Mouse (Mus musculus) hindbrain, embryonic 14.5 days (tissue): ENCODE results near the gene Sipa1l2. TPM values are rescaled to one million over a fixed set of nuclear protein-coding genes. Genes with fewer than 3 reads are reported as not detected.

Experiments
- ATAC-seq: fragments of 200-750 bp; cut with Nextera tagmentation; 2 replicates; pipeline ENCODE4 v1.8.0; 2017; ENCODE audit warnings: moderate number of reproducible peaks, mild to moderate bottlenecking, moderate TSS enrichment, moderate library complexity; ENCODE audit not compliant: low FRiP score
- DNase-seq: peaks from one replicate; pipeline ENCODE4 v3.0.0-alpha.2; 2015; ENCODE audit warnings: low spot score
- H3K27ac ChIP-seq: fragments of 300-500 bp; sonication (generic); 2 replicates; pipeline ENCODE4 v1.5.1; 2014; ENCODE audit warnings: mild to moderate bottlenecking, moderate library complexity
- H3K27me3 ChIP-seq: fragments of 300-500 bp; sonication (generic); 2 replicates; pipeline ENCODE4 v1.6.1; 2014; ENCODE audit warnings: mild to moderate bottlenecking, low read length, mixed read lengths; ENCODE audit not compliant: control insufficient read depth, insufficient read depth
- H3K36me3 ChIP-seq: fragments of 300-500 bp; sonication (generic); replicated peaks from 2 replicates; pipeline ENCODE4 v1.6.1; 2014; ENCODE audit not compliant: control insufficient read depth, insufficient read depth
- H3K4me1 ChIP-seq: fragments of 300-500 bp; sonication (generic); replicated peaks from 2 replicates; pipeline ENCODE4 v1.6.1; 2014; ENCODE audit warnings: antibody characterized with exemption, low read length, mixed read lengths; ENCODE audit not compliant: control insufficient read depth, insufficient read depth
- H3K4me2 ChIP-seq: fragments of 300-500 bp; sonication (generic); replicated peaks from 2 replicates; pipeline ENCODE4 v1.6.1; 2014; ENCODE audit warnings: mild to moderate bottlenecking, moderate library complexity
- H3K4me3 ChIP-seq: fragments of 300-500 bp; sonication (generic); replicated peaks from 2 replicates; pipeline ENCODE4 v1.5.1; 2014; ENCODE audit warnings: mild to moderate bottlenecking, low read length
- H3K9ac ChIP-seq: fragments of 300-500 bp; sonication (generic); 2 replicates; pipeline ENCODE4 v1.6.1; 2014
- H3K9me3 ChIP-seq: fragments of 300-500 bp; sonication (generic); 2 replicates; pipeline ENCODE4 v1.6.1; 2016; ENCODE audit warnings: low read length; ENCODE audit not compliant: control insufficient read depth
- WGBS: fragments of 180-500 bp; shearing (Covaris S2); extraction: QIAGEN DNeasy Blood & Tissue Kit; methylation state at CpG from one replicate; pipeline ENCODE4 v1.1.7; 2014; 5-methylcytosine and 5-hydroxymethylcytosine counted together
- polyA plus RNA-seq: library from polyadenylated mRNA; unstranded; fragments of >200 nt; fragmentation: Nextera tagmentation; extraction: Ambion mirVana; gene quantifications from 2 replicates; pipeline ENCODE4 v1.2.1, GENCODE M21; 2014

Sipa1l2 gene
- polyA plus RNA-seq, 1 experiment from 2014 or later: 22.1 TPM

DNA sequence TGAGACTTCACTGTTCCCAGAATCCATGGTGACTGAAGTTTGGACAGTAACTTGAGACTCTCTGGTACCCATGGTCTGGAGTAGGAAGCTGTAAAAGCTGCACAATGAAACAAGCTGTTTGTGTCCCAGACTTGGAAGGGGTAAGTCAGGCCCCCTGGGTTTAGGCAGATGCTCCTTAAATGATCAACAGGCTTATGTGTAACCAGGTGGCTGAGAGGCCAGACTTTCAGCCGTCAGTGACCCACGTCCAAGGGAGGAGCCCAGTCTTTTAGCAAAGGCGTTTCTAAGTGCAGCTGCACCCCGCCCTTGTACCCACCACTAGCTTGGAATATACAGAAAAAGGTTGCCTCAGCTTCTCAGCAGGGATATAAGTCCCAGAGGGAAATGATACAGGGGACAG, 19.0 kb downstream of the Sipa1l2 start:
- Histone ChIP-seq H3K9me3 (no peaks in the 10 kb centered on the region), H3K4me1 (no peaks in the 10 kb centered on the region; the same call in 1 of the 2 replicates), H3K4me2 (no peak overlapping the region), H3K27ac (no peak overlapping the region), H3K27me3 (no peaks in the 10 kb centered on the region), H3K36me3 (no peaks in the 10 kb centered on the region), H3K9ac (no peak overlapping the region), H3K4me3 (no peak overlapping the region)
- WGBS: 52% methylated on average over 4 of the region's 4 CpGs
- ATAC-seq: no peak
- DNase-seq: no peak

DNA sequence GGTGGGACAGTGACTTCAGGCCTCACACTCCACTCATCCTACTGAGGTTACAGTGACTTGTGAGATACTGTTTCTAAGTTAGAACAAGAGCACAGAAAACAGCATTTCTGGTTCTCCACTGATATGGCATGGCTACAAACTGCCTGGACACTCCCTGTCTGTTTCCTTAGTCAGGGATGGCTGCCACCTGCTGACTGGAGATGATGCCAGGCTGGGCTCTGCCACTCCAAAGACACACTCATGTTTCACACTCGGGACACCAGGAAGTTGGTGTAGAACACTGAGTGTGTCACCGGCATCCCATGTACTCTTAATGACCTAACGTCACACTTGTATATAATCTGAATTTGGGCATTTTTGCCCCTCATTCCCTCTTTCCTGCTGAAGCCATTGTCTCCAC, 22.3 kb downstream of the Sipa1l2 start:
- no peak overlapping the region for H3K4me3 ChIP-seq
- no peak overlapping the region for H3K27ac ChIP-seq
- H3K36me3 ChIP-seq: no peaks in the 10 kb centered on the region
- no peaks in the 10 kb centered on the region for H3K27me3 ChIP-seq
- H3K9ac ChIP-seq: no peak overlapping the region
- H3K4me1 ChIP-seq: peaks cover 6% of the 10 kb centered on the region
- H3K9me3 ChIP-seq: no peaks in the 10 kb centered on the region
- no peak overlapping the region for H3K4me2 ChIP-seq
- DNase-seq (no peak), ATAC-seq (no peak)
- WGBS: 81% methylated on average over 3 of the region's 3 CpGs

GRCm38 (mm10) chr8:125545866-125546265, 23.7 kb downstream of the Sipa1l2 start:
- H3K9ac ChIP-seq: no peak overlapping the region
- peaks cover 6% of the 10 kb centered on the region for H3K4me1 ChIP-seq
- H3K4me3 ChIP-seq: no peak overlapping the region
- no peak overlapping the region for H3K27ac ChIP-seq
- H3K36me3 ChIP-seq: no peaks in the 10 kb centered on the region
- DNase-seq (no peak), ATAC-seq (no peak)
- 88% methylated on average over 9 of the region's 9 CpGs for WGBS
- no peaks in the 10 kb centered on the region for H3K27me3 ChIP-seq
- H3K4me2 ChIP-seq: no peak overlapping the region
- H3K9me3 ChIP-seq: no peaks in the 10 kb centered on the region

DNA sequence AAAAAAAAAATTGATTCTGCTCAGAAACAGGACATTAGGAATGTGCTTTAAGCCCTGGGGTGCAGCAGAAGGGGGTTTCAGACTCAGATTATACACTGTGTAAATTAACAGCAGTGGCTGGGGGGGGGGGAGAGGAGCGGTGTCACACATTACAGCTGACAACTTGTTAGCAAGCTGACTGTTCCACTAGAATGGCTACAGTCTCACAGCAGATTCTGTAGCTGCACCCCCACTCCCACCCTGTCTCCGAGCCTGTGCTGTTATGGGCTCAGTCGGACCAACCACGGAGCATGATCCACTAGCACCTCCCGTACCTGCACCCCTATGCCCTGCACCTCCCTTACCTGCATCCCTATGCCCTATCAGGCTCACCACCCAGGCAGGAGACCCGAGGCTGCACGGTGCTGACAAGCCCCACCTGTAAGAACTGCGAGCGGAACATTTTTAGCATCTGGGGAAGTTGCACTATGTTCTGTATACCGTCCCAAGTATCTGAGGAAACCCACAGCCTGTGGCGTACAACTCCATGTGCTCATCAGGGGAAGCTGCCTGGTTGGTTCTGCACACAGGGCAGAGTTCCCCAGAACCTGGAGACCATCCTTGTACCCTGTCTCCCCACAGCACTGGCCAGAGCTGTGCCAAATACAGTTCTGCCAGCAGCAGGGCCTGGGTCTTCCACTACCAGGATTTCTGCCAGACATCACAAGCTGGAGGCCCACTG, 26.6 kb downstream of the Sipa1l2 start:
- ATAC-seq (no peak), DNase-seq (no peak)
- no peaks in the 10 kb centered on the region for H3K36me3 ChIP-seq
- WGBS: 83% methylated on average over 11 of the region's 11 CpGs
- peaks cover 10% of the 10 kb centered on the region; the same call in 1 of the 2 replicates for H3K4me1 ChIP-seq
- H3K4me3 ChIP-seq: no peak overlapping the region
- no peak overlapping the region for H3K27ac ChIP-seq
- no peak overlapping the region for H3K9ac ChIP-seq
- H3K9me3 ChIP-seq: no peaks in the 10 kb centered on the region
- H3K4me2 ChIP-seq: no peak overlapping the region
- H3K27me3 ChIP-seq: no peaks in the 10 kb centered on the region

- Histone ChIP-seq H3K4me3 (no peak overlapping the region), H3K27me3 (no peaks in the 10 kb centered on the region), H3K4me1 (peaks cover 10% of the 10 kb centered on the region; the same call in 1 of the 2 replicates), H3K9me3 (no peaks in the 10 kb centered on the region), H3K4me2 (no peak overlapping the region), H3K9ac (no peak overlapping the region), H3K36me3 (peaks cover 17% of the 10 kb centered on the region), H3K27ac (no peak overlapping the region)
- ATAC-seq (no peak), DNase-seq (no peak)
- 80% methylated on average over 13 of the region's 13 CpGs for WGBS
These were observed 30.3 kb downstream of the Sipa1l2 start for GRCm38 (mm10) chr8:125539056-125540013.

- no peak overlapping the region for H3K4me2 ChIP-seq
- H3K27ac ChIP-seq: no peak overlapping the region
- peaks cover 15% of the 10 kb centered on the region; the same call in 1 of the 2 replicates for H3K4me1 ChIP-seq
- no peaks in the 10 kb centered on the region for H3K9me3 ChIP-seq
- ATAC-seq (no peak), DNase-seq (no peak)
- no peak overlapping the region for H3K9ac ChIP-seq
- H3K27me3 ChIP-seq: no peaks in the 10 kb centered on the region
- peaks cover 17% of the 10 kb centered on the region for H3K36me3 ChIP-seq
- WGBS: 46% methylated on average over 6 of the region's 6 CpGs
- H3K4me3 ChIP-seq: no peak overlapping the region
These were observed 31.3 kb downstream of the Sipa1l2 start for GRCm38 (mm10) chr8:125538265-125538664.

DNA sequence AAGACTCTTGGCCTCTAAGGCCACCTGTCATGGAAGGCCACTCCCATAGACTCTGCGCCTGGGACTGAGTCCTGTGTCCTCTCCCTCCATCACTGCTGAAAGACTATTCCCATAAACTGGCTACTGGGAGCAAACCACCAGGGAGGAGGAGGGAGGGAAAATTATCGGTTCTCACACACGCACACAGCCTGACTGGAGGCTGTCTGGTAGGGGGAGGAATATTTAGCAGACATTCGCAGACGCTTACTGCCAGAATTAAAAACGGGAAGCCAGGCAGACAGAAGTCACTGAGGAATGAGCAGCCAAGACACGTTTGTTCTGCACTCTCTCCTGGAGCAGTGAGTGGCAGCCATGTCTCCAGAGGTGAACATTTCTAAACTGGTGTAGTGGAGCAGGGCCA, 35.9 kb downstream of the Sipa1l2 start:
- H3K27ac ChIP-seq: no peak overlapping the region
- H3K4me1 ChIP-seq: peaks cover 55% of the 10 kb centered on the region
- ATAC-seq (no peak), DNase-seq (no peak)
- no peak overlapping the region for H3K4me3 ChIP-seq
- H3K9me3 ChIP-seq: no peaks in the 10 kb centered on the region
- no peaks in the 10 kb centered on the region for H3K27me3 ChIP-seq
- H3K36me3 ChIP-seq: peaks cover 17% of the 10 kb centered on the region
- no peak overlapping the region for H3K4me2 ChIP-seq
- H3K9ac ChIP-seq: no peak overlapping the region
- WGBS: 35% methylated on average over 7 of the region's 7 CpGs

DNA sequence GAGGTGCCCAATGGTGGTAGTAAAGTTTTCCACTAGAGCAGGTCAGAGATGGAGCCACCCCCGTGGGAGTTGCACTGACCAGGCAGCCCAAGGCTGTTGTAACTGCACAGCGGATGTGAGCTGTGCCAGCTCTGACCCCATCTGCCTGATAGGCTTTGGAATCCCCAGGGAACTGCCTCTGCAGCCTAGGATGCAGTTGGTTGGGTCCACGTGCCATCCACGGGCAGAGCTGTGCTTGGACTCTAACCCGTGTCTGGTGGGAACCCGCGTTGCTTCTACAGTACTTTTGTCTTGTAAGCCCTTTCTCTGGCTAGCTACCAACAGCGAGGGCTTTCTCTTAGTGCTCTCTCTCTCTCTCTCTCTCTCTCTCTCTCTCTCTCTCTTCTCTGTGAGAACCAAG, 36.7 kb downstream of the Sipa1l2 start:
- Histone ChIP-seq H3K4me1 (peaks cover 59% of the 10 kb centered on the region), H3K27ac (no peak overlapping the region), H3K36me3 (peaks cover 16% of the 10 kb centered on the region), H3K9ac (no peak overlapping the region), H3K4me2 (no peak overlapping the region), H3K9me3 (no peaks in the 10 kb centered on the region), H3K4me3 (no peak overlapping the region), H3K27me3 (no peaks in the 10 kb centered on the region)
- whole genome bisulfite sequencing: 45% methylated on average over 8 of the region's 8 CpGs
- peak; percentile 38; the same call in 1 of the 2 replicates for ATAC-seq
- DNase-seq: no peak

- H3K27me3 ChIP-seq: no peaks in the 10 kb centered on the region
- 41% methylated on average over 7 of the region's 7 CpGs for WGBS
- ATAC-seq: no peak
- DNase-seq: no peak
- H3K36me3 ChIP-seq: peaks cover 8% of the 10 kb centered on the region
- H3K4me1 ChIP-seq: peaks cover 66% of the 10 kb centered on the region
- no peak overlapping the region for H3K9ac ChIP-seq
- no peak overlapping the region for H3K4me2 ChIP-seq
- no peaks in the 10 kb centered on the region for H3K9me3 ChIP-seq
- H3K27ac ChIP-seq: no peak overlapping the region
- no peak overlapping the region for H3K4me3 ChIP-seq
These were observed 37.4 kb downstream of the Sipa1l2 start for GRCm38 (mm10) chr8:125532177-125532576.
